Mouse (Mus musculus): ENCODE measurements at regions not wholly inside any gene's neighbourhood (a gene's known extent, or its start where the extent isn't known, plus 50 kb on each side); places are given as distances from the start of the nearest gene placed in this dataset.

GRCm38 (mm10) chr6:31332714-31333113 is 65.8 kb upstream of the Mkln1 start:
- no peak for TF ChIP-seq CTCF (IDR thresholded peaks at IDR 0.05; ENCODE audit: extremely low read depth, insufficient read depth, low read length)
- TF ChIP-seq POLR2A (IDR thresholded peaks at IDR 0.05; ENCODE audit: extremely low read depth, insufficient read depth, low read length): no peak

All from cortical plate, adult 2 months (tissue).